Mouse (Mus musculus) myocyte (in vitro differentiated cells): ENCODE measurements at regions not wholly inside any gene's neighbourhood (a gene's known extent, or its start where the extent isn't known, plus 50 kb on each side); places are given as distances from the start of the nearest gene placed in this dataset.

ENCODE experiments used
- E2F4 ChIP-seq: IDR thresholded peaks from one replicate; pipeline ENCODE4 v1.6.1; 2011; ENCODE audit warnings: mild to moderate bottlenecking, control low read depth, moderate library complexity; ENCODE audit not compliant: insufficient read depth
- MYOG ChIP-seq, 3 experiments: IDR thresholded peaks; one replicate each; pipeline ENCODE4 v1.6.1; 2011; ENCODE audit warnings: control low read depth in 2 of 3, low read depth in 2 of 3, mild to moderate bottlenecking in 2 of 3; ENCODE audit not compliant: insufficient read length in 2 of 3, control insufficient read depth in 1 of 3, insufficient read depth in 1 of 3
- USF1 ChIP-seq: IDR thresholded peaks from one replicate; pipeline ENCODE4 v1.6.1; 2011; ENCODE audit warnings: low read depth, mild to moderate bottlenecking, control low read depth, moderate library complexity

- TF ChIP-seq E2F4 (no peak), MYOG (IDR thresholded peaks at IDR 0.05; ENCODE audit: control insufficient read depth in 1 of 3, insufficient read depth in 1 of 3, insufficient read length in 2 of 3, low read depth in 2 of 3) (no peak), USF1 (no peak)
These were observed 669.5 kb downstream of the Serpinb8 start for GRCm38 (mm10) chr1:108259355-108259754.
